Mouse (Mus musculus) myocyte (in vitro differentiated cells): ENCODE measurements around the gene Slc28a3.

Experiments used
- CEBPB ChIP-seq: IDR thresholded peaks from 2 replicates; pipeline ENCODE4 v1.6.1; 2011; ENCODE audit warnings: mild to moderate bottlenecking, moderate library complexity; ENCODE audit not compliant: poor library complexity, insufficient read depth, severe bottlenecking
- MAX ChIP-seq: IDR thresholded peaks from one replicate; pipeline ENCODE4 v1.6.1; 2011; ENCODE audit warnings: low read depth, mild to moderate bottlenecking, control low read depth
- POLR2A ChIP-seq: IDR thresholded peaks from one replicate; pipeline ENCODE4 v1.6.1; 2011; ENCODE audit warnings: low read depth, mild to moderate bottlenecking, control low read depth, moderate library complexity; ENCODE audit not compliant: insufficient read length

DNA sequence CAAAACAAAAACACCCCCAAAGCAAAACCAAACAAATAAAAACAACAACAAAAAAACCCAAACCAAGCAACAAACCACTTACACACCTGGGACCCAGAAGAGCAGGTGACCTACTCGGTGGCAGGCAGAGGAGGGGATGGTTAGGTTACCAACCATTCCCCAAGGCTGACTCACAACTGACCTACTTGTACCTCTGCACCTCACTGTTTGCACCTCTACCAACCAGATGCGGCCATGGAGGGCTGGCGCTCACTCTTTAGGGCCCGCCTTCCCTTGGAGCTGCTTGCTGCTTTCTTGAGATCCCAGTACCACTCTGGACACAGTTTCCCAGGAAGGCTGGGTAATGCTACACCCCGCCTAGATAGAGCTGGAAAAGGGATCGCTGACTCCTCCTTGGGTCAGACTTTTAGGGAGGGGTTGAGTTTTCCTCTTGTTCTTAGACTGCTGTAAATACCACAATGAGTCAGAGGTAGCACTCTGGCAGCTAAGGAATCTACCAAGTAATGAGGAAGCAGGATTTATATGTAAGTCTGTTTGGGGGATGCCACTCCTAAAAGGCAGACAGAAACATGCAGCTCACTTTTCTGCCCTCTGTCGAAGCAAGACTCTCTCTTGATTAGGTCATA, 76.3 kb downstream of the Slc28a3 start:
- TF ChIP-seq POLR2A (peak; percentile 44), MAX (no peak), CEBPB (no peak)
